Mouse (Mus musculus) thymus, adult 2 months (tissue): ENCODE results near the gene Lrtm2.

Experiments used
- CTCF ChIP-seq: fragments of 200-500 bp; IDR thresholded peaks from 2 replicates; pipeline ENCODE4 v1.5.1; 2012; ENCODE audit warnings: mild to moderate bottlenecking, control low read depth, low read length, moderate library complexity, borderline replicate concordance; ENCODE audit not compliant: control insufficient read depth, poor library complexity, insufficient read depth; ENCODE audit errors: extremely low read depth
- POLR2A ChIP-seq: fragments of 200-500 bp; IDR thresholded peaks from 2 replicates; pipeline ENCODE4 v1.6.1; 2012; ENCODE audit warnings: mild to moderate bottlenecking, low read length, control low read depth, moderate library complexity; ENCODE audit not compliant: control insufficient read depth, poor library complexity, insufficient read depth; ENCODE audit errors: extremely low read depth

DNA sequence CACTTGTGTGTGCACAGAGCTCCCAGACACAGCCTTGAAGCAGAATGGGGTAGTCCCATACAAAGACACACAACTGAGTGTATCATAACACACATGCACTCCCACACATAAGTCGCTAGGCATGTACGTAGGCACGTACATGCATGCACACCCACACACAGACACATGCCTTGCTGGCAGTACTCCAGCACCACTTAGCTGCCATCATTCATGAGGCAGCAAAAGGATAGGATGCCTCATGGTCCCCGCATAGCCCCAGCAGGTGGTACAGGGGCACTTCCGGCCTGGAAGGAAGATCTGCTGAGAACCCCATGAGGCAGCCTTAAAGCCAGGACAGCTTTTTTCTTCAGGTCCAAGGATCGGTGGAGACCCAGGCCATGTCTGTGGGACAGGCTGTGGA, 4.6 kb downstream of the Lrtm2 start:
- TF ChIP-seq POLR2A (no peak), CTCF (no peak)
